Mouse (Mus musculus): ENCODE measurements around the gene Ikzf3.

Gene Ikzf3

GRCm38 (mm10) chr11:98509434-98509833 is 36.4 kb downstream of the Ikzf3 start:
- DNase-seq, result peak; percentile 80

- DNase-seq, result no peak
Measured at GRCm38 (mm10) chr11:98504926-98505325, 40.9 kb downstream of the Ikzf3 start.

- no peak for DNase-seq
Measured at GRCm38 (mm10) chr11:98497388-98498288, 48.2 kb downstream of the Ikzf3 start.

- DNase-seq, result no peak
Measured at GRCm38 (mm10) chr11:98495176-98495719, 50.6 kb downstream of the Ikzf3 start.

- DNase-seq, result no peak
Measured at GRCm38 (mm10) chr11:98493394-98493793, 52.4 kb downstream of the Ikzf3 start.

GRCm38 (mm10) chr11:98492959-98493358 is 52.9 kb downstream of the Ikzf3 start:
- no peak for DNase-seq

GRCm38 (mm10) chr11:98491571-98491970 is 54.3 kb downstream of the Ikzf3 start:
- DNase-seq, result no peak

- no peak for DNase-seq
Measured at GRCm38 (mm10) chr11:98488540-98489234, 57.1 kb downstream of the Ikzf3 start.

- no peak for DNase-seq
Measured at GRCm38 (mm10) chr11:98487526-98488040, 58.2 kb downstream of the Ikzf3 start.

- no peak for DNase-seq
Measured at GRCm38 (mm10) chr11:98485749-98486148, 60.1 kb downstream of the Ikzf3 start.

GRCm38 (mm10) chr11:98482067-98482466 is 63.8 kb downstream of the Ikzf3 start:
- no peak for DNase-seq

- no peak for DNase-seq
Measured at GRCm38 (mm10) chr11:98481231-98481630, 64.6 kb downstream of the Ikzf3 start.

GRCm38 (mm10) chr11:98479940-98480497 is 65.8 kb downstream of the Ikzf3 start:
- DNase-seq, result no peak

GRCm38 (mm10) chr11:98479026-98479939 is 66.5 kb downstream of the Ikzf3 start:
- DNase-seq, result no peak

- DNase-seq, result no peak
Measured at GRCm38 (mm10) chr11:98477011-98477701, 68.7 kb downstream of the Ikzf3 start.

GRCm38 (mm10) chr11:98476434-98476807 is 69.4 kb downstream of the Ikzf3 start:
- DNase-seq, result no peak

GRCm38 (mm10) chr11:98475630-98476433 is 70.0 kb downstream of the Ikzf3 start:
- DNase-seq, result no peak

GRCm38 (mm10) chr11:98474967-98475366 is 70.9 kb downstream of the Ikzf3 start:
- DNase-seq, result no peak

GRCm38 (mm10) chr11:98473916-98474479 is 71.8 kb downstream of the Ikzf3 start:
- no peak for DNase-seq

GRCm38 (mm10) chr11:98472696-98473095 is 73.1 kb downstream of the Ikzf3 start:
- DNase-seq, result no peak
